Mouse (Mus musculus) spleen, postnatal 14 days (tissue): ENCODE results near the gene Ift80.
"Not testable (repeated sequence)": the region's sequence is repeated elsewhere in the genome, so short reads cannot be mapped to it uniquely, and the experiment has no call there.

ENCODE experiments used
- DNase-seq, 2 experiments: peaks; one replicate each; pipeline ENCODE4 v3.0.0; 2021 to 2022; ENCODE audit warnings: low spot score in 2 of 2

Gene Ift80

GRCm38 (mm10) chr3:68986550-68986949 is 17.8 kb downstream of the Ift80 start:
- no peak for DNase-seq

GRCm38 (mm10) chr3:68980898-68981297 is 23.5 kb downstream of the Ift80 start:
- peak; percentile 11 to 40 for DNase-seq

- DNase-seq = no peak
These were observed 25.2 kb downstream of the Ift80 start for GRCm38 (mm10) chr3:68979187-68979586.

GRCm38 (mm10) chr3:68977696-68978095 is 26.7 kb downstream of the Ift80 start:
- no peak for DNase-seq

GRCm38 (mm10) chr3:68975533-68976490 is 28.6 kb downstream of the Ift80 start:
- no peak for DNase-seq

GRCm38 (mm10) chr3:68974639-68975532 is 29.5 kb downstream of the Ift80 start:
- DNase-seq = no peak

GRCm38 (mm10) chr3:68973574-68973973 is 30.8 kb downstream of the Ift80 start:
- no peak for DNase-seq

GRCm38 (mm10) chr3:68969091-68969590 is 35.2 kb downstream of the Ift80 start:
- no peak for DNase-seq

- no peak for DNase-seq
These were observed 37.0 kb downstream of the Ift80 start for GRCm38 (mm10) chr3:68967404-68967803.

GRCm38 (mm10) chr3:68966527-68967285 is 37.7 kb downstream of the Ift80 start:
- DNase-seq = no peak

- DNase-seq = peak in 1 of 2 experiments; percentile 49
These were observed 39.7 kb downstream of the Ift80 start for GRCm38 (mm10) chr3:68964682-68965081.

- DNase-seq = no peak
These were observed 47.0 kb downstream of the Ift80 start for GRCm38 (mm10) chr3:68957413-68957812.

- DNase-seq = no peak
These were observed 47.9 kb downstream of the Ift80 start for GRCm38 (mm10) chr3:68956454-68956853.

GRCm38 (mm10) chr3:68954487-68954886 is 49.9 kb downstream of the Ift80 start:
- DNase-seq = no peak

GRCm38 (mm10) chr3:68952707-68953106 is 51.7 kb downstream of the Ift80 start:
- no peak for DNase-seq

- DNase-seq = not testable (repeated sequence)
These were observed 52.4 kb downstream of the Ift80 start for GRCm38 (mm10) chr3:68951971-68952370.

- DNase-seq = no peak
These were observed 55.0 kb downstream of the Ift80 start for GRCm38 (mm10) chr3:68949381-68949780.

GRCm38 (mm10) chr3:68948918-68949317 is 55.5 kb downstream of the Ift80 start:
- DNase-seq = no peak

- no peak for DNase-seq
These were observed 62.5 kb downstream of the Ift80 start for GRCm38 (mm10) chr3:68941867-68942266.

GRCm38 (mm10) chr3:68940311-68940710 is 64.1 kb downstream of the Ift80 start:
- no peak for DNase-seq

GRCm38 (mm10) chr3:68939312-68939711 is 65.1 kb downstream of the Ift80 start:
- DNase-seq = no peak
